Mouse (Mus musculus) limb, embryonic 11.5 days (tissue): ENCODE data around the gene Klhl21. TPM values are rescaled to one million over a fixed set of nuclear protein-coding genes. Genes with fewer than 3 reads are reported as not detected.
A peak's percentile ranks its signal among the peaks of the same experiment; 100 is the strongest.

ENCODE experiments used
- ATAC-seq: fragments of 200-750 bp; cut with Nextera tagmentation; 2 replicates; pipeline ENCODE4 v1.8.0; 2017; ENCODE audit warnings: low read depth; ENCODE audit not compliant: insufficient number of reproducible peaks, low FRiP score, low TSS enrichment
- DNase-seq: peaks from one replicate; pipeline ENCODE4 v3.0.0-alpha.2; 2015; ENCODE audit warnings: low spot score
- H3K27ac ChIP-seq: fragments of 300-500 bp; sonication (generic); replicated peaks from 2 replicates; pipeline ENCODE4 v1.5.1; 2014; ENCODE audit warnings: low read depth, mild to moderate bottlenecking, low read length
- H3K27me3 ChIP-seq: fragments of 300-500 bp; sonication (generic); 2 replicates; pipeline ENCODE4 v1.6.1; 2014; ENCODE audit warnings: mild to moderate bottlenecking, low read length, mixed read lengths; ENCODE audit not compliant: control insufficient read depth, insufficient read depth
- H3K36me3 ChIP-seq: fragments of 300-500 bp; sonication (generic); 2 replicates; pipeline ENCODE4 v1.6.1; 2014; ENCODE audit warnings: mild to moderate bottlenecking, low read length, moderate library complexity, mixed read lengths; ENCODE audit not compliant: control insufficient read depth, insufficient read depth
- H3K4me1 ChIP-seq: fragments of 300-500 bp; sonication (generic); 2 replicates; pipeline ENCODE4 v1.6.1; 2014; ENCODE audit warnings: low read length, mixed read lengths; ENCODE audit not compliant: control insufficient read depth, insufficient read depth
- H3K4me2 ChIP-seq: fragments of 300-500 bp; sonication (generic); 2 replicates; pipeline ENCODE4 v1.6.1; 2014; ENCODE audit warnings: low read depth, mild to moderate bottlenecking, moderate library complexity; ENCODE audit not compliant: severe bottlenecking
- H3K4me3 ChIP-seq: fragments of 300-500 bp; sonication (generic); 2 replicates; pipeline ENCODE4 v1.5.1; 2014; ENCODE audit warnings: low read depth, low read length
- H3K9ac ChIP-seq: fragments of 300-500 bp; sonication (generic); 2 replicates; pipeline ENCODE4 v1.6.1; 2014; ENCODE audit warnings: mild to moderate bottlenecking, low read length
- H3K9me3 ChIP-seq: fragments of 300-500 bp; sonication (generic); 2 replicates; pipeline ENCODE4 v1.6.1; 2016; ENCODE audit warnings: low read length; ENCODE audit not compliant: control insufficient read depth
- WGBS: fragments of 180-500 bp; shearing (Covaris S2); extraction: QIAGEN DNeasy Blood & Tissue Kit; methylation state at CpG from one replicate; pipeline ENCODE4 v1.1.7; 2014; 5-methylcytosine and 5-hydroxymethylcytosine counted together
- polyA plus RNA-seq: library from polyadenylated mRNA; unstranded; fragments of >200 nt; fragmentation: Nextera tagmentation; extraction: Ambion mirVana; gene quantifications from 2 replicates; pipeline ENCODE4 v1.2.1, GENCODE M21; 2014

Gene Klhl21
- polyA plus RNA-seq, result 4.7 and 6.4 TPM in 2 replicates

DNA sequence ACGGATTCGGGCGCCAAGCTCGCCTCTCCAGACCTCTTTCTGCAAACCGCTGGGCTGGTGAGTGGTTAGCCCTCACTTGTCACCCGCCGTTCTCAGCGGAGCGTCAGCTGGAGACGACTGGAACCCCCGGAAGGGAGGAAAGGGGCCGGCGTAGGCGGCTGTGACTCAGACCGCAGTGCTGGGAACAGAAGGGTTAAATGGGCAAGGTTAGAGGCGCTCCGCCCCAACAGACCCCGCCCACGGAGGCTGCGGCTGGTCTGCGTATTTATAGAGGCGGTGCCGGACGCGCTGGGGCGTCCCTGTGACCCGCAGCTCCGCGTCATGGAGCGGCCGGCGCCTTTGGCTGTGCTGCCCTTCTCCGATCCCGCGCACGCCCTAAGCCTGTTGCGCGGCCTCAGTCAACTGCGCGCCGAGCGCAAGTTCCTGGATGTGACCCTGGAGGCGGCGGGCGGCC is at the start of gene Klhl21:
TSS of gene Klhl21 (plus strand) at position 182 of the 454 bp plus-strand sequence.
- WGBS, result 0% methylated on average over 45 of the region's 45 CpGs
- Histone ChIP-seq H3K36me3 (no peaks in the 10 kb centered on the region), H3K4me1 (peaks cover 27% of the 10 kb centered on the region), H3K27me3 (0 out of 2 replicates have a peak, but pooled peaks cover 3% of the 10 kb centered on the region), H3K4me2 (peak within 1 kb of the TSS; percentile 100), H3K27ac (peak within 1 kb of the TSS; percentile 57), H3K4me3 (peak within 1 kb of the TSS; percentile 84), H3K9ac (peak within 1 kb of the TSS; percentile 68), H3K9me3 (no peaks in the 10 kb centered on the region)
- DNase-seq (peak; percentile 95), ATAC-seq (peak; percentile 89)

DNA sequence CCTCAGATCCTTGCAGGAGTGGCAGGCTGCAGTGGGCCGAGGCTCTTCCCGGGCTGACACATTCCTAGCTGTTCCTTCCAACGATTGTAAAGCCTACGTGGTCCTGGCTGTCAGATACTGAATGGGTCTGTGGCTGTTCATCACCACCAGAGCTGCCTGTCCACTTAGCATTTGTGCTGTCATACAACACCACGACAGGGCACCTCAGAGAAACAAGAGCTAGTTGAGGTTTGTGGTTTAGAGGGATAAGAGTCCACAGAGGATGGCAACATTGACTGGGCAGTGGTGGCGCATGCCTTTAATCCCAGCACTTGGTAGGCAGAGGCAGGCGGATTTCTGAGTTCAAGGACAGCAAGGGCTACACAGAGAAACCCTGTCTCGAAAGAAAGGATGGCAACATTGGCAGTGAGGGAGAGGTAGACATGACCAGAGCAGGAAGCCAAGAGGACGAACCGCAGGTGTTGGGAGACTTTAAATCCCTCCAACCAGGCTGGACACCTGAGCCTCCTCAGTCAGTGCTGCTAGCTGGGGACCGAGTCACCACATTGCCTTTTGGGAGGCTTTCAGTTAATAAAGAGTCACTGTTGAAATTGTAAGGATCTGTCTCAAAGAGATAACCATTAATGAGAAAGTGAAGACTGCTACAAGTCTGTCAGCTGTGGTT is 48.6 kb upstream of the Klhl21 start:
- no peaks in the 10 kb centered on the region for H3K27me3 ChIP-seq
- no peaks in the 10 kb centered on the region for H3K9me3 ChIP-seq
- ATAC-seq (no peak), DNase-seq (no peak)
- H3K9ac ChIP-seq, result no peak overlapping the region
- H3K4me1 ChIP-seq, result no peaks in the 10 kb centered on the region
- H3K27ac ChIP-seq, result no peak overlapping the region
- 94% methylated on average over 11 of the region's 11 CpGs for WGBS
- H3K4me2 ChIP-seq, result no peak overlapping the region
- H3K4me3 ChIP-seq, result no peak overlapping the region
- H3K36me3 ChIP-seq, result peaks cover 22% of the 10 kb centered on the region; the same call in 1 of the 2 replicates

DNA sequence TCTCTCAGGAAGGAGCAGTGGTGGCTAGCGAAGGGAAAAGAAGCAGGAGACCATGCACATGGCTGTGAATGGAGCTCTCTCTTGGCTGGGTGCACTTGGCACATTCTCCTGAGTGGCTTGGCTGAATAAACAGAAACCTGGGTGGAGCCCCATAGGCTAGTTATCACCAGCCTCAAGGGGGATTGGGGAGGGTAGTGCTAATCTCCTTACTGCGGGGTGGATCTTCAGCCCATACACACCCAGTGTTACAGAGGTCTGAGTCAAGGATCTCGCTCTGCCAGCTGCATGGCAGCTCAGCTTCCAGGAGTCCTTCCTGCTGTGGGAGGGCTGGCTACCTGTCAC is 48.1 kb upstream of the Klhl21 start:
- no peak for ATAC-seq

DNA sequence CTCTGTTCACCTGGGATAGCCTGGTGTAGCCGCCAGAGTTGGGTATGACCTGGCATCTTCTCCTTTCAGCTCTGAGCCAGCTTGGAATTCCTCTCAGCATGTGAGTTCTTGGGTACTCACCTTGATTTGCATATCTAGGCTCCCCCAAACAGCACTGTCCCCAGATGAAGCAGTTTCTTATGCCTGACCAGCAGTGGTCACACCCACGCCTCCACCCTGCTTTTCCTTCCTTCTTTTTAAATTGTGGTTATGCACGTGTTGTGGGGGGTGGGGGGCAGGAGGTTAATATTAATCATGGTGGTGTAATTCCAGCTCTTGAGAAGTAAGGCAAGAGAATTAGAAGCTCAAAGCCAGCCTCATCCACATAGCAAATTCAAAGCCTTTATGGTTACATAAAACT is 45.8 kb upstream of the Klhl21 start:
- no peaks in the 10 kb centered on the region for H3K27me3 ChIP-seq
- no peak overlapping the region for H3K9ac ChIP-seq
- H3K9me3 ChIP-seq, result no peaks in the 10 kb centered on the region
- no peak overlapping the region for H3K27ac ChIP-seq
- no peak overlapping the region for H3K4me2 ChIP-seq
- DNase-seq, result no peak
- peaks cover 15% of the 10 kb centered on the region; the same call in 1 of the 2 replicates for H3K36me3 ChIP-seq
- no peak overlapping the region for H3K4me3 ChIP-seq
- 88% methylated on average over 3 of the region's 3 CpGs for WGBS
- H3K4me1 ChIP-seq, result no peaks in the 10 kb centered on the region
- ATAC-seq, result no peak

More for the DNA sequence above, 48.1 kb upstream of the Klhl21 start:
- H3K4me1 ChIP-seq, result no peaks in the 10 kb centered on the region
- no peak overlapping the region for H3K9ac ChIP-seq
- H3K27ac ChIP-seq, result no peak overlapping the region
- WGBS, result 96% methylated on average over 3 of the region's 3 CpGs
- no peak overlapping the region for H3K4me3 ChIP-seq
- H3K4me2 ChIP-seq, result no peak overlapping the region
- H3K9me3 ChIP-seq, result no peaks in the 10 kb centered on the region
- peaks cover 23% of the 10 kb centered on the region; the same call in 1 of the 2 replicates for H3K36me3 ChIP-seq
- no peak for DNase-seq
- H3K27me3 ChIP-seq, result no peaks in the 10 kb centered on the region

DNA sequence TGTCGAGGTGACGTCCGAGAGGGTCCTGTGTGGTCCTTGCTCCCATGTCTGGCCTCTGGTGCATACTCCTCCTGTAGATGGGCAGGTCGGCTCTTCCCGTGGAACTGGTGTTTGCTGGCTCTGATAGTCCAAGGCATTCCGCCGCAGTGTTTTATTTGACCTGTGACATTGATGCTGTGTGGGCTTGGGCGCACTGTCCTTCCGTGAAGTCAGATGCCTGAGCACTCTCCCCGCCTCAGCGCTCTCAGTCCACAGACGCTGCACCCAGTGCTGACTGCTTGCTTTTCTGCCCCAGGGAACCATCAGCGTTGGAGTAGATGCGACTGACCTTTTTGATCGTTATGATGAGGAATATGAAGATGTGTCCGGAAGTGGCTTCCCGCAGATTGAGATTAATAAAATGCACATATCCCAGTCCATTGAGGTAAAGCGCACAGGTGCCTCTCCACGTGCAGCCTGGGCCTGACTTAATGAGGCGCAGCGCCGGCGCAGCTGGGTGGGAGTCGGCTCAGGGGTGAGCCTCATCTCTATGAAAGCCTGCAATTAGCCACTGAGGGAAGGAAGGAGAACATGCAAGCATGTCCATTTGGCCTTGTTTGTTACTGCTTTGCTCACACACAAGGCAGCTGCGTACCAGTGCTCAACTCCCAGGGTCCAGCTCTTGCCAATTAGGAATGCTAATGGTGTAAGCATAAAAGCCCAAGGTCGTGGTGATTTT is 40.2 kb upstream of the Klhl21 start:
- DNase-seq (no peak), ATAC-seq (no peak)
- H3K4me2 ChIP-seq, result no peak overlapping the region
- H3K4me1 ChIP-seq, result no peaks in the 10 kb centered on the region
- H3K27ac ChIP-seq, result no peak overlapping the region
- no peak overlapping the region for H3K9ac ChIP-seq
- 93% methylated on average over 26 of the region's 26 CpGs for WGBS
- no peaks in the 10 kb centered on the region for H3K9me3 ChIP-seq
- H3K36me3 ChIP-seq, result peaks cover 22% of the 10 kb centered on the region
- no peaks in the 10 kb centered on the region for H3K27me3 ChIP-seq
- no peak overlapping the region for H3K4me3 ChIP-seq

DNA sequence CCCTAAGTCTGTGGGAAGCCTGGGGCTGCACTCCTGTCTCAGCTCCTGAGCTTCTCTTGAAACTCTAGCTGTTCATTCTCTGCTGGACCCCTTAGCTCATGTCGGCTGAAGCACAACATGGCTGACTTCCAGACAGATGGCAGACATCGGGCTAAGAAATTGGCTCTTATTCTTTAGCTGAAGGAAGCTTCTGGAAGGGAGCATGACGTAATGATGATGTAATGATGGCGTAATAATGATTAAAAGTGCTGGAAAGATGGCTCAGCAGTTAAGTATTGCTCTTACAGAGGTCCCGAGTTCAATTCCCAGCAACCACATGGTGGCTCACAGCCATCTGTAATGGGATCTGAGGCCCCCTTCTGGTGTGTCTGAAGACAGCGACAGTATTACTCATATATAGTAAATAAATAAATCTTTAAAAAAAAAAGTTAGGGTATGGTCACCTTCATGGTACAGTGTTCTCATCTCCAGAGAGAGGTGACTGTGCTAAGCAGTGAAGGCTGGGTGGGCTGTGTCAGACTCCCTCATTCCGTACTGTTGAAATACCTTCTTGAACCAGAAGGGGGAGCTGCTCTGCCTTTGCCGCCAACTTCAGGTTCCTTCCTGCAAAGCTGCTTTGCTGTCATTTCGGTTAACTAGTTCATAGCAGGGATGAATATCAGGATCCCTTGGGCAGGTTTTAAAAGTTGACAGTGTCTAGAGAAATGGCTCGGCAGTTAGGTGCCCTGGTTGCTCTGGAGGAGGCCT is 36.2 kb upstream of the Klhl21 start:
- H3K27me3 ChIP-seq, result no peaks in the 10 kb centered on the region

DNA sequence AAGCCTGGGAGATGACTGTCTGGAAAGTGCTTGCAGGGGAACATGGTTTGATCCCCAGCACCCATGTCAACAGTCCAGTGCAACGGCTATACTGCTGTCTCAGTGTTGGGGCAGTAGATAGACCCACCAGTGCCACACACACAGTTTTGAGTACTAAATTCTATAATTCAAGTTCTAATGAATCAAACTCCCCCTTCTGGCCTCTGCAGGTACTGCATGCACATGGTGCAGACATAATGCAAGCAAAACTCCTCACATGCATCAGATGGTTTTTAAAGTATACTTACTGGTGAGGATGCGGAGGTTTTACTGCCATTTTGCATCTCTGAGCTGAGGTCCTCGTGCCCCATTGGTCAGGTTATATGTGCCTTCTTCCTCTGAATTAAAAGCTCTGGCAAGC is 33.2 kb upstream of the Klhl21 start:
- Histone ChIP-seq H3K9me3 (no peaks in the 10 kb centered on the region), H3K9ac (no peak overlapping the region), H3K4me2 (no peak overlapping the region), H3K27me3 (no peaks in the 10 kb centered on the region), H3K36me3 (peaks cover 47% of the 10 kb centered on the region), H3K4me3 (no peak overlapping the region), H3K27ac (no peak overlapping the region), H3K4me1 (no peaks in the 10 kb centered on the region)
- WGBS, result 84% methylated on average over 3 of the region's 3 CpGs
- ATAC-seq (no peak), DNase-seq (peak; percentile 67)

More for the DNA sequence above, 36.2 kb upstream of the Klhl21 start:
- no peak for ATAC-seq
- Histone ChIP-seq H3K9me3 (no peaks in the 10 kb centered on the region), H3K4me2 (no peak overlapping the region), H3K4me3 (no peak overlapping the region), H3K4me1 (no peaks in the 10 kb centered on the region), H3K27ac (no peak overlapping the region), H3K36me3 (peaks cover 36% of the 10 kb centered on the region), H3K9ac (no peak overlapping the region)
- DNase-seq, result peak; percentile 59
- 75% methylated on average over 10 of the region's 10 CpGs for WGBS

DNA sequence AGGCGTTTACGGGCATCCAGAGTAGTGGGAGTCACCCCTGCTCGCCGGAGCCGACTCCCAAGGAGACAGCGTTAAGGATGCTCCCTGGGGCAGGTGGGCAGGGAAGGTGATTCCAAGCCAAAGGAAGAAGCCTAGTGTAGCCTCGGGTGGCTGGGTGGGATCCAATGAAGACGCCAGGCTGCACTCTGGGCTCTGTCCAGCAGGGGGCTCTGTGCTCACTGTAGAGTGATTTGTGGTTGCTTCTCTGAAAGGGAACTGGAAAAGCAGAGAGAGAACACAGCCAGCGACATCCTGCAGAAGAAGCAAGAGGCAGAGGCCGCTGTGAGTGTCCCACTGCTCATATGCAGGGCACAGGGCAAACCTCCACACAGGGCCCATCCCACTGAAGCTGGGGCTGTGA is 30.9 kb upstream of the Klhl21 start:
- Histone ChIP-seq H3K27me3 (no peaks in the 10 kb centered on the region), H3K4me1 (peaks cover 2% of the 10 kb centered on the region; the same call in 1 of the 2 replicates), H3K36me3 (peaks cover 42% of the 10 kb centered on the region), H3K9ac (no peak overlapping the region), H3K27ac (no peak overlapping the region), H3K4me3 (no peak overlapping the region), H3K9me3 (no peaks in the 10 kb centered on the region), H3K4me2 (no peak overlapping the region)
- ATAC-seq (no peak), DNase-seq (peak; percentile 92)
- WGBS, result 43% methylated on average over 10 of the region's 10 CpGs
